Mouse (Mus musculus) monocyte, adult 5-6 weeks (primary cell): ENCODE results near the gene Fcgr2b. TPM values are rescaled to one million over a fixed set of nuclear protein-coding genes. Genes with fewer than 3 reads are reported as not detected.

Experiments
- ATAC-seq: fragments of 153-309, 156-312 bp; replicated peaks from 2 replicates; pipeline ENCODE4 v1.8.0; 2017; ENCODE audit warnings: mild to moderate bottlenecking; ENCODE audit not compliant: low TSS enrichment, insufficient number of reproducible peaks, severe bottlenecking, poor library complexity, low FRiP score
- total RNA-seq: library from RNA; stranded (forward); fragments of 200-1000, 200-491, 200-594 nt; gene quantifications from 3 replicates; pipeline ENCODE4 v1.2.3, GENCODE M21; 2017

Fcgr2b gene
- total RNA-seq, 1 experiment from 2014 or later = 181 TPM

- peak; percentile 83 for ATAC-seq
These were observed 37.1 kb downstream of the Fcgr2b start for GRCm38 (mm10) chr1:170939255-170939654.

DNA sequence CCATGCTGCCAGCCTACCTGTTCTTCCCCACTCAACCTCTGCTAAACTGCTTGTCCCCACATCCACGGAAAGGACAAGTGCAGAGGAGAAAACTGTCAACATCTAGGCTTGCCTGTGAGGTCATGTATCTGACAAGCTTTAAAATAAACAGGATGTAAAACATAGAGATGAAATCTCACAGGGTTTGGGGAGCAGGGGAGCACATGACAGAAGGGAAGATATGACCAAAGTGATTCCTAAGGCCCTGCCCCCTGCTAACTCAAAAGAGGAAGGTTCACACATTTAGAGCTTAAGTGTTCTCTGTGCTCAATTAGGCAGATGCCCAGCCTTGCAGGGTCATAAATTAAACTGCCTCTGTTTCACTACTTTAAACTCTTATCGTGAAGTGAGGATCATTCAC lies 42.0 kb downstream of the Fcgr2b start:
- peak; percentile 89 for ATAC-seq

- no peak for ATAC-seq
These were observed 42.4 kb downstream of the Fcgr2b start for GRCm38 (mm10) chr1:170933940-170934339.

DNA sequence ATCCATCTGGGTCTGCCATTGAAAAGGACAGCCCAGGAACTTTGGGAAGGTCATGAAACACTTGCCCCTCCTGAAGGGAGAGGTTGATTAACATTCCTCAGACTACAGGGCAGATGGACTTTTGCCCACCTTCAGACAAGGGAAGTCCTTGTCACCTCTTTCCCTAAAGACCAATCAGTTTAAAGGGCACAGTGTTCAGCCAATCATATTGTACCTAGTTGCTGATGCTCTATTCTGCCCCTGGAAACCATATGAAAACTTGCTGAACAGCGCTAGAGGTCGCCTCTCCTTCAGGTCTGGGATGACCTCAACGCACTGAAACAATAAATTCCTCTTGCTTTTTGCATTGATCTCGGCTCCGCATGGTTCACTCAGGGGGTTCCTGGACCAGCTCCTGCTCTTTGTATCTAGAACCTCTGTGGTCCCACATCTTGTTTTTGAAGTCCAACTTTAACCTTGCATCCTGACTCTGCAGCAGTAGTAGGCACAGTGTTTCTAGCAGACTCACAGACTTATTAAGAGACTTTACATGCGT lies 42.9 kb downstream of the Fcgr2b start:
- no peak for ATAC-seq

DNA sequence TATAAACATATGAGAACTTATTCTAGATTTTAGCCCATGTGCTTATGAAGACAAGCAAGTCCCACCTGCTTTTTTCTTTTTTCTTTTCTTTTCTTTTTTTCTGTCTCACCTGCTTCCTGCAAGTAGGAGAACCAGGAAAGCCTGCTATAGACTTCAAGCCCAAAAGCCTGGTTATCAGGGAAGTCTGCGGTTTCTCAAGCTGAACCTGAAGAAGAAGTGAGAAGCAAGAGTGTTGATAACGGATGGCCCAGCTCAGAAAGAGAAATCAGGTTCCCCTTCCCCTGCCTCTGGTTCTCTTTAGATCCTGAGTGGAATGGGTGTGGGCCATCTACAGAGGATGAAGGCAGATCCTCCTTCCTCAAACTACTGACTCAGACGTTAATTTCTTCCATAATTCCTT lies 44.3 kb downstream of the Fcgr2b start:
- ATAC-seq = no peak; the same call in 1 of the 2 replicates

DNA sequence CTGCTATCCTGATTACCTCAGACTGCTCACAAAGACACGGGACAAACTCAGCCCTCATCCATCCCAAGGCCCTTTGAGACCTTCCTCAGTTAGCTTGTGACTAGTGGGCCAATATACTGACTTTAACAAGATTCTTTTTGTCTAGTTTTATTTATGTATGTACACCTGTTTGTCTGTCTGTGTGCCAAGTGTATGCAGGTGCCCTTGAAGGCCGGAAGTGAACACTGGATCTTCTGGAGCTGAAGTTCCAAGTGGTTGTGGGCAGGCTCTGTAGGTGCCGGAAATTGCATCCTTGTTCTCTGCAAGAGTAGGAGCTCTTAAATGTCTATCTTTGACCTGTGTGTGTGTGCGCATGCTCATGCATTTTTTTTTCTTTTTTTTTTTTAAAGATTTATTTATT lies 47.1 kb downstream of the Fcgr2b start:
- ATAC-seq = no peak

DNA sequence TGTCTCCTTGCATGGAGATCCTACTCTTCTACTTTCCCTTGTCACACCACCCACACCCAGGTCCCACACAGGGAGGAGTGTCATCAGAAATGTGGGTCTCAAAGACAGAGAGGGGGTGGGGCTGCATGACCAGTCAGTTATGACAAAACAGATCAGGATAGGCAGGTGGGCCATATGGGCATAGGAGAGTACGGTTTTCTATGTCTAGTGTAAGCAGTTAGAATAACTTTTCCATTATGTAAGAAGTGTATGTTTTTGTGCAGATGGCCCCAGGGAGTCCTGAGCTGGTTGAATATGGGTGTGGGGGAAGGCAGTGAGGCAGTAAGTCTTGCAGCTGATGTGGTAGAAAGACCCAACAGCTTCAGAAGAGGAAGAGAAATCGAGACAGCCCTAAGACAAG lies 47.9 kb downstream of the Fcgr2b start:
- peak; percentile 22; the same call in 1 of the 2 replicates for ATAC-seq

DNA sequence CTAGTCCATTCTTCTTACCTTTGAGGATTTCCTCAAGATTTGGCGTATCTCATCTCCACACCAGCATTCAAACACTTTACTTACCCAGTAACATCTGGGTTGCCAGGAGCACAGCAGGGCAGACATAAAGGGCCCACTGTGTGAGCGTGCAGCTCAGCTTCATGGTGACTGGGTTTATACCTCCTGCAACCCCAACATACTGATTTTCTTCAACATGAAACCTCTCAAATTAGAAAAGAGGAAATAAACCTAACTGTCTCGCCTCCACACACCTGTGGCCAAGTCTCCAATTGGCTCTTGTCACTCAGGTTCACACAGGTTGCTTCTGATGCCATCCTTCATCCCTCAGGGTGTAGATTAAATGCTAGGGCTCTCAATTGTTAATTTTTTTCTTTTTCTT lies 49.0 kb downstream of the Fcgr2b start, which contains the start of gene Fcrla:
Gene Fcrla, minus strand, starts transcription at position 206 of the 400 bp plus-strand sequence.
- no peak for ATAC-seq

GRCm38 (mm10) chr1:170926941-170927340 lies 49.4 kb downstream of the Fcgr2b start:
- no peak for ATAC-seq

GRCm38 (mm10) chr1:170924485-170924884 lies 51.9 kb downstream of the Fcgr2b start:
- peak; percentile 87 for ATAC-seq

DNA sequence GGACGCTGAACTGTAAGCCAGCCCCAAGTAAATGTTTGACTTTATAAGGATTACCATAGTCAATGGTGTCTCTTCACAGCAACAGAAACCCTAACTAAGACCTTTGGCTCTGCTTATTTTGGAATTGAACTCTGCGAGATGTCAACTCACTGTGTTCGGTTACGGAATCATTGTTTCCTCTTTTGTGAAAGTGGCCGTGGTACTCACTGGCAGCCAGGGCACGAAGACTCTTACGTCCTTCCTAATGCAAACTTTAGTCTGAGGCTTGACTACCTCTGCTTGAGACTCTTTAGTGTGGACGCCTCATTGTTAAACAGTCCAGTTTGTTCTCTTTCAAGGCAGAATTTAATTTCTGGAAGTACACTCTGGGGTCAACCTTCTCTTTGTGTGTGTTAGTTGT lies 57.0 kb downstream of the Fcgr2b start:
- peak; percentile 68 for ATAC-seq

- ATAC-seq = no peak
These were observed 60.7 kb downstream of the Fcgr2b start for GRCm38 (mm10) chr1:170915657-170916056.

DNA sequence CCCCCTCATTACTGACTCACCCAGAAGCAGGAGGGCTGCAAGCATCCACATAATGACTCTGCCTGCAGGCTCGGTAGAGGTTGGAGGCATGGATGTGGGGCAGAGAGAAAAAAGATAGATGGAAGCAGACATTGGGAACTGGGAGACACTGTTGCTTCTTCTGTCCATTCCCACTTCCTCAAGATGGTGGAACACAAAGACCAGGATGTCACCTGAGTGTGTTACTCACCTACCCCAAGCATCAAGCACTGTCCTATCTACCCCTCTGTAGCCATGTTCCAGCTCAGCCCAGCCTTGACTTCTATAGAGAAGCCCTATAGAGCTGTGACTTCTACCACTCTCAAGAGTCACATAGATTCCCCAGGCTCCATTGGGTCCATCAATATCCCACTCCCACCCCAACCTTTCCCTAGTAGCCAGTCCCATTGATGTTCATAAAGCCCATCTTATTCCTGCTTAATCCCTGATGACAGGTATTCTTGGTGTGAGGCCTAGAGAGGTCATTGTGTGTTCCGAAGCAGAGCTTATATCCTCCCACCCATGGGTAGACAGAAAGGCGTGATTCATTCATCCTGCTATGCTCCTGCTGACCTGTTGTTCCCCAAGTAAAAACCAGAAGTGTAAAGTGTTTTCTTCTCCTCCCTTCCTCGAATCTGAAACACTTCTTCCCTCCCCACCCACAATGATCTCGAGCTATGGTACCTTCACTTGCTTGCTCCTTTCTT lies 63.3 kb downstream of the Fcgr2b start, which contains the start of gene Fcrlb:
Gene Fcrlb, minus strand, starts transcription at position 51 of the 725 bp plus-strand sequence.
- no peak for ATAC-seq

DNA sequence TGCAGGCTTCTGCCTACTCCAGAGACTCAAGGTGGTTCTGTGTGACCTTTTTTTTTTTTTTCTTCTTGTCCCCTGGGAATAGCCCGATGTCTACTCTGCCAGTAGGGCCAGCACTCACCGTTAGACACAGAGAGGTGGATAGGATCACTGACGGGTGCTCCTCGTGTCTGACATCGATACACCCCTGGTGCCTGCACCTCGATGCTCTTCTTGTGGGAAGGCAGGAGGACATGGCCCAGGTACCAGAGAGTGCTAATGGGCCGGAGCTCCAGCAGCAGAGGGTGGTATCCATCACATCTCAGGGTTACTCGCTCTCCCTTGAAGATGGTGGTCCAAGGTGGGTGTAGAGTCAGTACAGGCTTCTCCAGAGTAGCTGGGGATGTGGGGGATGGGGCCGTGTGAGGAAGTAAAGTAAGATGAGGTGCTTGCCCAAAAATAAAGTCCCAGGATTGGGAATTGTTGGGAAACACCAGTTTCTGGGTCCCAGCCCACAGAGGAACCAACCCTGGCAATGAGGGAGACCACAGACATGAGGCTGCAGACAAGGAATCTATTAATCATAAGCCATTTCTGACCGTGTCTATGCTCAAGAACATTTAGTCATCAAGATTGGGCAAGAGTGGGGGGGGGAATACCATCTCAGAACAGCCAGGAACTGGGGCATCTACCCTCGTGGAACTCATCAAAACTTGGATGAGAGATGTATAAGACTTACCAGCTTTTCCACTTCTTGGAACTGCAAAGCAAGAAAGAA lies 64.3 kb downstream of the Fcgr2b start:
- ATAC-seq = no peak

Other genes starting within 250 kb of the Fcgr2b start
- gene Atf6, start 108.8 kb downstream of the Fcgr2b start, total RNA-seq = 45.8 to 71.9 TPM (median 49.6 TPM) in 3 replicates
- 0.97 TPM in 1 of 3 replicates, not detected in the others for gene Gm26620, start 91.5 kb downstream of the Fcgr2b start, total RNA-seq
- 7.0 to 16.2 TPM (median 9.7 TPM) in 3 replicates for gene Dusp12, start 91.0 kb downstream of the Fcgr2b start, total RNA-seq
- 0.43 TPM in 1 of 3 replicates, not detected in the others for gene Fcrlb, start 63.6 kb downstream of the Fcgr2b start, total RNA-seq
- 25.8 to 50.1 TPM (median 35.3 TPM) in 3 replicates for gene Fcrla, start 49.0 kb downstream of the Fcgr2b start, total RNA-seq
- 364 to 612 TPM (median 571 TPM) in 3 replicates for gene Fcgr4, start 42.4 kb upstream of the Fcgr2b start, total RNA-seq
- 270 to 442 TPM (median 434 TPM) in 3 replicates for gene Fcgr3, start 88.4 kb upstream of the Fcgr2b start, total RNA-seq
- gene Cfap126, start 137.4 kb upstream of the Fcgr2b start, total RNA-seq = 1.4 to 6.2 TPM (median 1.6 TPM) in 3 replicates
- 15.7 to 38.4 TPM (median 25.1 TPM) in 3 replicates for gene Sdhc, start 174.1 kb upstream of the Fcgr2b start, total RNA-seq
- not detected in 3 replicates for gene Mpz, start 174.2 kb upstream of the Fcgr2b start, total RNA-seq
- gene Pcp4l1, start 219.7 kb upstream of the Fcgr2b start, total RNA-seq = 0.29 to 2.0 TPM in 2 of 3 replicates, not detected in the other
- gene Nr1i3, start 237.4 kb upstream of the Fcgr2b start, total RNA-seq = 0.19 to 0.86 TPM in 2 of 3 replicates, not detected in the other
- 5.0 to 10.2 TPM (median 9.3 TPM) in 3 replicates for gene Tomm40l, start 246.0 kb upstream of the Fcgr2b start, total RNA-seq
- not detected in 3 replicates for gene Apoa2, start 248.5 kb upstream of the Fcgr2b start, total RNA-seq